Mouse (Mus musculus): Measurements from ENCODE around the gene Phf20. TPM values are rescaled to one million over a fixed set of nuclear protein-coding genes. Genes with fewer than 3 reads are reported as not detected.

Phf20 gene
- polyA plus RNA-seq, 1 experiment = 20.8 TPM

GRCm38 (mm10) chr2:156267636-156268035, 71.4 kb downstream of the Phf20 start:
- 86% methylated on average over 9 of the region's 9 CpGs for WGBS
- Histone ChIP-seq H3K4me1 (ENCODE audit: control insufficient read depth, insufficient read depth, low read length) (no peaks in the 10 kb centered on the region), H3K27ac (ENCODE audit: control insufficient read depth, insufficient read depth, low read depth, low read length, poor library complexity) (no peak overlapping the region), H3K4me3 (replicated peaks; ENCODE audit: control insufficient read depth, low read depth, low read length) (no peak overlapping the region)
- TF ChIP-seq CTCF (IDR thresholded peaks at IDR 0.05; ENCODE audit: control insufficient read depth, insufficient read depth, low read length) = no peak
- no peak for TF ChIP-seq POLR2A (IDR thresholded peaks at IDR 0.05; ENCODE audit: borderline replicate concordance, control insufficient read depth, low read depth, low read length)

GRCm38 (mm10) chr2:156272553-156272952, 76.3 kb downstream of the Phf20 start:
- Histone ChIP-seq H3K27ac (ENCODE audit: control insufficient read depth, insufficient read depth, low read depth, low read length, poor library complexity) (no peak overlapping the region), H3K4me1 (ENCODE audit: control insufficient read depth, insufficient read depth, low read length) (no peaks in the 10 kb centered on the region), H3K4me3 (replicated peaks; ENCODE audit: control insufficient read depth, low read depth, low read length) (no peak overlapping the region)
- TF ChIP-seq POLR2A (IDR thresholded peaks at IDR 0.05; ENCODE audit: borderline replicate concordance, control insufficient read depth, low read depth, low read length) (no peak), CTCF (IDR thresholded peaks at IDR 0.05; ENCODE audit: control insufficient read depth, insufficient read depth, low read length) (no peak)
- 87% methylated on average over 6 of the region's 6 CpGs for WGBS

- 19% methylated on average over 4 of the region's 4 CpGs for WGBS
- Histone ChIP-seq H3K4me3 (replicated peaks; ENCODE audit: control insufficient read depth, low read depth, low read length) (no peak overlapping the region), H3K27ac (ENCODE audit: control insufficient read depth, insufficient read depth, low read depth, low read length, poor library complexity) (no peak overlapping the region), H3K4me1 (ENCODE audit: control insufficient read depth, insufficient read depth, low read length) (no peaks in the 10 kb centered on the region; the same call in 1 of the 2 replicates)
- TF ChIP-seq CTCF (IDR thresholded peaks at IDR 0.05; ENCODE audit: control insufficient read depth, insufficient read depth, low read length) = peak; percentile 82
- TF ChIP-seq POLR2A (IDR thresholded peaks at IDR 0.05; ENCODE audit: borderline replicate concordance, control insufficient read depth, low read depth, low read length) = no peak
Measured at GRCm38 (mm10) chr2:156278226-156279017, 82.2 kb downstream of the Phf20 start.

- H3K4me1 ChIP-seq (ENCODE audit: control insufficient read depth, insufficient read depth, low read length) = no peaks in the 10 kb centered on the region; the same call in 1 of the 2 replicates
- no peak overlapping the region for H3K27ac ChIP-seq (ENCODE audit: control insufficient read depth, insufficient read depth, low read depth, low read length, poor library complexity)
- no peak overlapping the region for H3K4me3 ChIP-seq (replicated peaks; ENCODE audit: control insufficient read depth, low read depth, low read length)
- WGBS = 84% methylated on average over 4 of the region's 4 CpGs
- no peak for TF ChIP-seq POLR2A (IDR thresholded peaks at IDR 0.05; ENCODE audit: borderline replicate concordance, control insufficient read depth, low read depth, low read length)
- TF ChIP-seq CTCF (IDR thresholded peaks at IDR 0.05; ENCODE audit: control insufficient read depth, insufficient read depth, low read length) = no peak
Measured at GRCm38 (mm10) chr2:156281227-156281626, 85.0 kb downstream of the Phf20 start.

GRCm38 (mm10) chr2:156285161-156285560, 88.9 kb downstream of the Phf20 start:
- Histone ChIP-seq H3K4me1 (ENCODE audit: control insufficient read depth, insufficient read depth, low read length) (no peaks in the 10 kb centered on the region), H3K4me3 (replicated peaks; ENCODE audit: control insufficient read depth, low read depth, low read length) (no peak overlapping the region), H3K27ac (ENCODE audit: control insufficient read depth, insufficient read depth, low read depth, low read length, poor library complexity) (no peak overlapping the region)
- 80% methylated on average over 2 of the region's 2 CpGs for WGBS
- TF ChIP-seq POLR2A (IDR thresholded peaks at IDR 0.05; ENCODE audit: borderline replicate concordance, control insufficient read depth, low read depth, low read length) = no peak
- no peak for TF ChIP-seq CTCF (IDR thresholded peaks at IDR 0.05; ENCODE audit: control insufficient read depth, insufficient read depth, low read length)

- WGBS = 85% methylated on average over 4 of the region's 4 CpGs
- Histone ChIP-seq H3K4me3 (replicated peaks; ENCODE audit: control insufficient read depth, low read depth, low read length) (no peak overlapping the region), H3K27ac (ENCODE audit: control insufficient read depth, insufficient read depth, low read depth, low read length, poor library complexity) (no peak overlapping the region), H3K4me1 (ENCODE audit: control insufficient read depth, insufficient read depth, low read length) (no peaks in the 10 kb centered on the region)
- TF ChIP-seq CTCF (IDR thresholded peaks at IDR 0.05; ENCODE audit: control insufficient read depth, insufficient read depth, low read length) = no peak
- TF ChIP-seq POLR2A (IDR thresholded peaks at IDR 0.05; ENCODE audit: borderline replicate concordance, control insufficient read depth, low read depth, low read length) = no peak
Measured at GRCm38 (mm10) chr2:156286733-156287132, 90.5 kb downstream of the Phf20 start.

- Histone ChIP-seq H3K27ac (ENCODE audit: control insufficient read depth, insufficient read depth, low read depth, low read length, poor library complexity) (no peak overlapping the region), H3K4me1 (ENCODE audit: control insufficient read depth, insufficient read depth, low read length) (no peaks in the 10 kb centered on the region), H3K4me3 (replicated peaks; ENCODE audit: control insufficient read depth, low read depth, low read length) (no peak overlapping the region)
- TF ChIP-seq CTCF (IDR thresholded peaks at IDR 0.05; ENCODE audit: control insufficient read depth, insufficient read depth, low read length) = no peak
- WGBS = 86% methylated on average over 2 of the region's 2 CpGs
Measured at GRCm38 (mm10) chr2:156288222-156288621, 92.0 kb downstream of the Phf20 start.

- H3K27ac ChIP-seq (ENCODE audit: control insufficient read depth, insufficient read depth, low read depth, low read length, poor library complexity) = no peak overlapping the region
- WGBS = 86% methylated on average over 2 of the region's 2 CpGs
- TF ChIP-seq CTCF (IDR thresholded peaks at IDR 0.05; ENCODE audit: control insufficient read depth, insufficient read depth, low read length) = no peak
- TF ChIP-seq POLR2A (IDR thresholded peaks at IDR 0.05; ENCODE audit: borderline replicate concordance, control insufficient read depth, low read depth, low read length) = no peak
- no peaks in the 10 kb centered on the region; the same call in 1 of the 2 replicates for H3K4me1 ChIP-seq (ENCODE audit: control insufficient read depth, insufficient read depth, low read length)
- H3K4me3 ChIP-seq (replicated peaks; ENCODE audit: control insufficient read depth, low read depth, low read length) = no peak overlapping the region
Measured at GRCm38 (mm10) chr2:156289552-156290160, 93.4 kb downstream of the Phf20 start.

All from bone marrow, adult 2 months (tissue).